Mouse (Mus musculus) lung, postnatal 4 days (tissue): ENCODE results near the gene Gm11985.

Experiments used
- DNase-seq, 2 experiments: peaks; one replicate each; pipeline ENCODE4 v3.0.0; 2021

Gm11985 gene

DNA sequence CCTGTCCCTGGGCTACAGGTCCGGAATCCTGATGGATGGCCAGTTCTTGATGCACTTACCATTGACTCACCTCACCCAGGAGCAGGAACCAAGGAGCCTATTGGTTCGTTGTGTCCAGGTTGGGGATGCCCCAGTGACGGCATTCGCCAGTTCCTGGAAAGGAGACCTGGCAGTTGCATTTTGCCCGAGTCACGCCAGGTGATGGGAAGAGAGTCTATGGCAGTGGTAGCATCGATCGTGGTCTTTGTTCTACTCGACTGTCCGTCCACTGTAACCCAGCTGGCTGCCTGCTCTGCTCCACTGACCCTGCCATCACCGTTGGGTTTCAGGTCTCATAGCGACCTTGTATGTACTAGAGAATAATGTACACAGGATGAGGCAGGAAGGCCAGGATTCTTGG lies 36.0 kb downstream of the Gm11985 start:
- DNase-seq, result no peak

- no peak for DNase-seq
Measured at GRCm38 (mm10) chr11:7150511-7150910, 37.9 kb downstream of the Gm11985 start.

- no peak for DNase-seq
Measured at GRCm38 (mm10) chr11:7149471-7149870, 38.9 kb downstream of the Gm11985 start.

GRCm38 (mm10) chr11:7147945-7148344 lies 40.4 kb downstream of the Gm11985 start:
- no peak for DNase-seq

DNA sequence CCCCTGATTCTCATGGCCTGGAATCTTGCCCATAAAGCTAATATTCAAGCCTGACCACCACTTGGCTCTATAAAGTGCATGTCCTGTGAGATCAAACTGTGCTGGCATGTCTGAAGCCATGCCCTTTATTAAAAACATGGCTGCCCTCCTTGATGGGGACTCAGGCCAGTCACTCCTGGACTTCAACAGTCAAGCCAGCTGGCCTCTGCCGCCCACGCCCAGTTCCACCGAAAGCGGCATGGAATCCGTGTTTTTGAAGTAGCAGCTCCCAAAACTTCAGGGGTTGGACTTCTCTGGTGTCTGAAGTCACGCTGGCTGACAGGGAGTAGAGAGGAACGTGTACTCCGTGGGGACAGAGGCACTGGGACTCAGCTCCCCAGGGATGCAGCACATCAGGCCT lies 40.8 kb downstream of the Gm11985 start:
- no peak for DNase-seq

DNA sequence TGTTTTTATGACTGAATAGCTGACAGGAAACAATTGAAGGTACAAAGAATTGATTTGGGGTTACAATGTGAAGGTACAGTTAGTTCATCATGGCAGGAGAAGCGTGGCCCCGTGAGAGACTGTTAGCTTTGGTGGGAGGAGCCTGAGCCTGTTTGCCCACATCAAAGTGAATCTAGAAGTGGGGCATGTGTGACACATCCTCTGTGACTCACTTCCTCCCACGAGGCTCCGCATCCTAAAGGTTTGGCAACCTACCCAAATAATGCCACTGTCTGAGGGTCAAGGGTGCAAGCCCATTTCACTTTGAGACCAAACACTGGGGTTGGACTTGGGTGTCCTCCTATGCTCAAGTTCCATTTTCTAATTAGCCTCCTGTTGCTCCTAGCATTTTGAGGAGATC lies 43.1 kb downstream of the Gm11985 start:
- DNase-seq, result no peak

GRCm38 (mm10) chr11:7144369-7144768 lies 44.0 kb downstream of the Gm11985 start:
- DNase-seq, result peak in 1 of 2 experiments; percentile 42

- DNase-seq, result peak; percentile 44 to 57
Measured at GRCm38 (mm10) chr11:7142725-7143124, 45.6 kb downstream of the Gm11985 start.

GRCm38 (mm10) chr11:7140449-7140848 lies 47.9 kb downstream of the Gm11985 start:
- DNase-seq, result peak in 1 of 2 experiments; percentile 46

DNA sequence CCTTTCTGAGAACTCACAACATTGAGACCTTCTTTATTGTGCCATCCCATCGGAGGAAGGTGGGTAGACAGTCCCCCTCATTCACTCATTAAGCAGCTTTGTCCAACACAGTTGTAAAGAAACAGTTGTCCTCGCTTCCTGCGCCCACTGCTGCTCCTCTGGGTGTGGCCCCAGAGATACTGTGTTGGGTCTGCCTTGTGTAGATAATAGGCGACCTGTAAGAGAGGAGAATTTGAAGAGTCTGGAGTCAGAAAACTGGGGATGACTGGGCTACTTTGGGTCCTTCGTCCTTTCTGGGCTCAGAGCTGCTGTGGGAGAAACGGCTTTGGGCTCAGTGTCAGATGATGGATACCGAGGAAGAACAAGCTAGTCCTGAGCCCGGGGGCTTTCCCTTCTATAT lies 50.0 kb downstream of the Gm11985 start:
- no peak for DNase-seq

DNA sequence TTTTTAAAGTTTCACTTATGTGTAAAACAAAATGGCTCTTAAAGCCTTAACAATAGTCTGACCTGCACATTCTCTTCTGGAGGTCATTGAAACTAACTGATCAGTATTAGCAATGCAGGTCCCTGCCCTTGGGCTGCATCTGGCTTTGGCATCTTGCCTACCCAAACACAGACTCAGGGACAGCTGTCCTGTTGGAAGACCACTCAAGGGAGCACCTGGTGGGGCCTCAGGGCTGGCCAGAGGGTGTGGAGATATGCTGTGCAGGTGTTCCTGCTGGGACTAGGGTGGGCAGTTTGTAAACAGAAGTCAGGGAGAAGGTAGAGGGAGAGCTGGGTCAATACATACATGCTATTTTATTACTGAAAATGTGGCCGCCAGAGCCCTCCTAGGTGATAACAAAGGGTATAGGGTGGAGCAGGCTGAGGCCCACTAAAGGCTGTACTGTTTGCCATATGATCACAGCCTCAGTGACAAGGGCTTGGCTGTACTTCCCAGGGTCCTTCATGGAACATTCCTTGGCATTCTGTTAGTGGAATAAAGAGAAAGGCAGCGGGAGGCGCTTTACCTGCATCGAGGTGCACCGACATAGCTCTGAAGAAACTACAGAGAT lies 52.0 kb downstream of the Gm11985 start:
- DNase-seq, result no peak

GRCm38 (mm10) chr11:7135763-7136162 lies 52.6 kb downstream of the Gm11985 start:
- no peak for DNase-seq

DNA sequence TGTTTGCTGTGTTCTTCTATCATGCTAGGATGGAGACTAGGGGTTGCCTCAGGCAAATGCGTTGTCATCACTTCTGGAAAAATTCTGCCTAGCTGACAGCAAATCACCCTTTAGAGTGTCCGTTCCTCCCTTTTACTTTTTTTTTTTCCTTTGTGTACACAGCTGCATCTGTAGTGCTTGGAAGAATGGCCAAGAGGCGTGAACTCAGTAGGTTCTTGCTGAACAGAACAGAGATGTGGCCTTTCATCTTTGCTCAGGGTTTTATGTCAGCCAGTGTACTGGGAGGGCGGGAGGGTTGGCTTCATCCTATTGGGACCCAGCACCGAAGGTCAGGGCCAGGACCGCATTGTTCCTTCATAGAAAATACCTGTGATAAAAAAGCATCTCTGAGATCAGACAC lies 53.1 kb downstream of the Gm11985 start:
- DNase-seq, result no peak

DNA sequence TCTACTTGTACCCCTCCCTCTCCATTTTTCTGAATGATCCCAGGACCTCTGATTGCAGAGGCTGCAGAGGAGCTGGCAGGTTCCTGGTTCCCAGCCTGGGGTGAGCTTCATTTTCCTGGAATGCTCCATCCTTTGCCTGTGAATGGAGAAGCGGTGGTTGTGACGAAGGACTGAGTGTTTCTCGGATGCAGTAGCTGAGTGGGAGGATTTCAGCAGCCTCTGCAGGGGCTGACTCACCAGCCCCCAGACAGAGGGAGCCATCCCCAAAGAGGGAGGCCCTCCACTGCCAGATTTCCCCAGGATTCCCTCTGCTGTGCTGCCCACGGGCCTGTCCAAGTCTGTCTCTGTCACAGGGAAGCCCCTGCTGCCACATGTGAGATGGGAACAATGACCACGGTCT lies 54.0 kb downstream of the Gm11985 start:
- peak in 1 of 2 experiments; percentile 13 for DNase-seq

DNA sequence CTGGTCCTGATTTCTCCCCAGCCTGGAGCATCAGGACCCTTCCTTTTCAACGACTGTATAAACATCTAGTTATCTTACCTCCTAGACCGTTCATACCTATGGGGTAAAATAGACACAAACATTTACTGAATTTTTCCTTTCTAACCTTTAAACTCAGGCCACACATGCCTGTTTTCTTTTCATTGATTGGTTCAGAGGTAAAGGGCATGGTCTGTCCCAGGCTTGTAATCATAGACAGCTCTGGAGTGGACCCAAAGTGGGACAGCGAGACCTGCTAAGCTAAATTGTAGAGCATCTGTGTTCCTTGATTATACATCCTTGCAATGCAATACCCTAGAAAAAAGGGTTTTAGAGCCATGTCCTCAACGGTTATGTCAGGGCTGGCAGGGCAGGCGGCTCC lies 54.6 kb downstream of the Gm11985 start:
- peak in 1 of 2 experiments; percentile 0 for DNase-seq
